Mouse (Mus musculus): ENCODE measurements at regions not wholly inside any gene's neighbourhood (a gene's known extent, or its start where the extent isn't known, plus 50 kb on each side); places are given as distances from the start of the nearest gene placed in this dataset.

GRCm38 (mm10) chr14:96656500-96656899 is 137.6 kb upstream of the Klhl1 start:
- no peak for TF ChIP-seq EP300 (IDR thresholded peaks at IDR 0.05; ENCODE audit: low read depth)
- TF ChIP-seq CTCF (IDR thresholded peaks at IDR 0.05; ENCODE audit: low read depth) = no peak
